Mouse (Mus musculus) liver, embryonic 13.5 days (tissue): ENCODE data around the gene Lce3f. TPM values are rescaled to one million over a fixed set of nuclear protein-coding genes. Genes with fewer than 3 reads are reported as not detected.

Experiments used
- ATAC-seq: fragments of 200-750 bp; cut with Nextera tagmentation; 2 replicates; pipeline ENCODE4 v1.8.0; 2017; ENCODE audit warnings: low read depth, mild to moderate bottlenecking, moderate number of reproducible peaks, moderate library complexity
- DNase-seq: peaks from one replicate; pipeline ENCODE4 v3.0.0; 2022
- H3K27ac ChIP-seq: fragments of 300-500 bp; sonication (generic); 2 replicates; pipeline ENCODE4 v1.5.1; 2015; ENCODE audit warnings: moderate library complexity, mild to moderate bottlenecking, inconsistent platforms
- H3K27me3 ChIP-seq: fragments of 300-500 bp; sonication (generic); 2 replicates; pipeline ENCODE4 v1.6.1; 2015; ENCODE audit warnings: mild to moderate bottlenecking, inconsistent platforms
- H3K36me3 ChIP-seq: fragments of 300-500 bp; sonication (generic); 2 replicates; pipeline ENCODE4 v1.6.1; 2015; ENCODE audit warnings: mild to moderate bottlenecking, inconsistent platforms
- H3K4me1 ChIP-seq: fragments of 300-500 bp; sonication (generic); replicated peaks from 2 replicates; pipeline ENCODE4 v1.6.1; 2015; ENCODE audit warnings: inconsistent platforms
- H3K4me2 ChIP-seq: fragments of 300-500 bp; sonication (generic); 2 replicates; pipeline ENCODE4 v1.6.1; 2015; ENCODE audit warnings: inconsistent platforms, mild to moderate bottlenecking, moderate library complexity
- H3K4me3 ChIP-seq: fragments of 300-500 bp; sonication (generic); replicated peaks from 2 replicates; pipeline ENCODE4 v1.5.1; 2015; ENCODE audit warnings: mild to moderate bottlenecking, inconsistent platforms
- H3K9ac ChIP-seq: fragments of 300-500 bp; sonication (generic); 2 replicates; pipeline ENCODE4 v1.6.1; 2015; ENCODE audit warnings: mild to moderate bottlenecking, inconsistent platforms
- H3K9me3 ChIP-seq: fragments of 300-500 bp; sonication (generic); replicated peaks from 2 replicates; pipeline ENCODE4 v1.6.1; 2016; ENCODE audit warnings: inconsistent platforms
- WGBS: fragments of 180-500 bp; shearing (Covaris S2); methylation state at CpG from one replicate; pipeline ENCODE4 v1.1.7; 2015; ENCODE audit not compliant: insufficient replicate concordance; 5-methylcytosine and 5-hydroxymethylcytosine counted together
- polyA plus RNA-seq: library from polyadenylated mRNA; unstranded; fragments of >200 nt; fragmentation: Nextera tagmentation; extraction: Ambion mirVana; gene quantifications from 2 replicates; pipeline ENCODE4 v1.2.1, GENCODE M21; 2015

Gene Lce3f
- polyA plus RNA-seq, result not detected in 2 replicates

- ATAC-seq (no peak), DNase-seq (no peak)
- no peaks in the 10 kb centered on the region for H3K36me3 ChIP-seq
- H3K4me2 ChIP-seq, result no peak within 1 kb of the TSS
- no peak within 1 kb of the TSS for H3K27ac ChIP-seq
- H3K4me3 ChIP-seq, result no peak within 1 kb of the TSS
- no peaks in the 10 kb centered on the region for H3K9me3 ChIP-seq
- no peaks in the 10 kb centered on the region for H3K4me1 ChIP-seq
- no peak within 1 kb of the TSS for H3K9ac ChIP-seq
- H3K27me3 ChIP-seq, result no peaks in the 10 kb centered on the region
These were observed at the start of gene Lce3f for GRCm38 (mm10) chr3:92991926-92992325. Gene Lce3f (plus strand): TSS chr3:92992226.

GRCm38 (mm10) chr3:92944186-92944585 is 47.8 kb upstream of the Lce3f start, which contains the start of gene Lce3c:
Gene Lce3c (plus strand): TSS chr3:92944486.
- no peak for DNase-seq
- Histone ChIP-seq H3K27me3 (no peaks in the 10 kb centered on the region), H3K4me2 (no peak within 1 kb of the TSS), H3K4me3 (no peak within 1 kb of the TSS), H3K9me3 (no peaks in the 10 kb centered on the region), H3K27ac (no peak within 1 kb of the TSS), H3K9ac (no peak within 1 kb of the TSS), H3K4me1 (no peaks in the 10 kb centered on the region), H3K36me3 (no peaks in the 10 kb centered on the region)
- WGBS, result 42% methylated on average over 1 of the region's 1 CpGs
- ATAC-seq, result no peak

- ATAC-seq (no peak), DNase-seq (no peak)
- no peaks in the 10 kb centered on the region for H3K9me3 ChIP-seq
- H3K4me1 ChIP-seq, result no peaks in the 10 kb centered on the region
- no peak within 1 kb of the TSS for H3K4me3 ChIP-seq
- WGBS, result 81% methylated on average over 1 of the region's 1 CpGs
- H3K27me3 ChIP-seq, result no peaks in the 10 kb centered on the region
- no peak within 1 kb of the TSS for H3K4me2 ChIP-seq
- H3K36me3 ChIP-seq, result no peaks in the 10 kb centered on the region
- no peak within 1 kb of the TSS for H3K27ac ChIP-seq
- no peak within 1 kb of the TSS for H3K9ac ChIP-seq
These were observed 34.9 kb upstream of the Lce3f start, which contains the start of gene Lce3d for GRCm38 (mm10) chr3:92957090-92957489. Gene Lce3d (plus strand): TSS chr3:92957390.

GRCm38 (mm10) chr3:92966761-92967160 is 25.3 kb upstream of the Lce3f start, which contains the start of gene Lce3e:
Gene Lce3e (plus strand): TSS chr3:92967061.
- DNase-seq (no peak), ATAC-seq (no peak)
- H3K9me3 ChIP-seq, result no peaks in the 10 kb centered on the region
- H3K4me1 ChIP-seq, result no peaks in the 10 kb centered on the region
- H3K4me3 ChIP-seq, result no peak within 1 kb of the TSS
- no peak within 1 kb of the TSS for H3K27ac ChIP-seq
- H3K36me3 ChIP-seq, result no peaks in the 10 kb centered on the region
- WGBS, result 69% methylated on average over 2 of the region's 2 CpGs
- no peak within 1 kb of the TSS for H3K9ac ChIP-seq
- H3K27me3 ChIP-seq, result no peaks in the 10 kb centered on the region
- H3K4me2 ChIP-seq, result no peak within 1 kb of the TSS

- Histone ChIP-seq H3K9ac (no peak overlapping the region), H3K36me3 (no peaks in the 10 kb centered on the region), H3K27ac (no peak overlapping the region), H3K27me3 (no peaks in the 10 kb centered on the region), H3K4me1 (no peaks in the 10 kb centered on the region), H3K4me3 (no peak overlapping the region), H3K4me2 (no peak overlapping the region), H3K9me3 (no peaks in the 10 kb centered on the region)
- DNase-seq (no peak), ATAC-seq (no peak)
- WGBS, result 69% methylated on average over 2 of the region's 2 CpGs
These were observed 13.5 kb upstream of the Lce3f start for GRCm38 (mm10) chr3:92978484-92978883.

GRCm38 (mm10) chr3:92998691-92999090 is 6.7 kb downstream of the Lce3f start:
- H3K9ac ChIP-seq, result no peak overlapping the region
- H3K27me3 ChIP-seq, result no peaks in the 10 kb centered on the region
- no peak overlapping the region for H3K4me3 ChIP-seq
- H3K27ac ChIP-seq, result no peak overlapping the region
- no peak overlapping the region for H3K4me2 ChIP-seq
- no peaks in the 10 kb centered on the region for H3K4me1 ChIP-seq
- DNase-seq (no peak), ATAC-seq (no peak)
- no peaks in the 10 kb centered on the region for H3K9me3 ChIP-seq
- WGBS, result 5% methylated on average over 7 of the region's 7 CpGs
- H3K36me3 ChIP-seq, result no peaks in the 10 kb centered on the region

- Histone ChIP-seq H3K27me3 (no peaks in the 10 kb centered on the region), H3K4me3 (no peak overlapping the region), H3K9ac (no peak overlapping the region), H3K36me3 (no peaks in the 10 kb centered on the region), H3K4me1 (no peaks in the 10 kb centered on the region), H3K9me3 (no peaks in the 10 kb centered on the region), H3K27ac (no peak overlapping the region), H3K4me2 (no peak overlapping the region)
- DNase-seq (no peak), ATAC-seq (no peak)
- 57% methylated on average over 3 of the region's 3 CpGs for WGBS
These were observed 8.6 kb downstream of the Lce3f start for GRCm38 (mm10) chr3:93000621-93001020.

- no peaks in the 10 kb centered on the region for H3K27me3 ChIP-seq
- H3K9ac ChIP-seq, result no peak overlapping the region
- H3K27ac ChIP-seq, result no peak overlapping the region
- WGBS, result 52% methylated on average over 4 of the region's 4 CpGs
- no peak overlapping the region for H3K4me2 ChIP-seq
- no peaks in the 10 kb centered on the region for H3K9me3 ChIP-seq
- ATAC-seq (no peak), DNase-seq (no peak)
- no peaks in the 10 kb centered on the region for H3K4me1 ChIP-seq
- H3K36me3 ChIP-seq, result no peaks in the 10 kb centered on the region
- no peak overlapping the region for H3K4me3 ChIP-seq
These were observed 10.8 kb downstream of the Lce3f start for GRCm38 (mm10) chr3:93002843-93003242.

- 2% methylated on average over 24 of the region's 24 CpGs for WGBS
- Histone ChIP-seq H3K36me3 (no peaks in the 10 kb centered on the region), H3K9me3 (no peaks in the 10 kb centered on the region), H3K27ac (no peak overlapping the region), H3K4me2 (peak overlapping the region; percentile 53), H3K4me3 (peak overlapping the region; percentile 36), H3K4me1 (no peaks in the 10 kb centered on the region), H3K9ac (no peak overlapping the region), H3K27me3 (peaks cover 18% of the 10 kb centered on the region)
- DNase-seq, result no peak
- ATAC-seq, result no peak
These were observed 22.4 kb downstream of the Lce3f start for GRCm38 (mm10) chr3:93014378-93014801.

- Histone ChIP-seq H3K4me2 (peak overlapping the region; percentile 53), H3K9me3 (no peaks in the 10 kb centered on the region), H3K4me1 (no peaks in the 10 kb centered on the region), H3K9ac (no peak overlapping the region), H3K27ac (no peak overlapping the region), H3K4me3 (peak overlapping the region; percentile 36), H3K36me3 (no peaks in the 10 kb centered on the region), H3K27me3 (peaks cover 18% of the 10 kb centered on the region)
- ATAC-seq (no peak), DNase-seq (no peak)
- 33% methylated on average over 5 of the region's 5 CpGs for WGBS
These were observed 22.8 kb downstream of the Lce3f start for GRCm38 (mm10) chr3:93014871-93015270.

GRCm38 (mm10) chr3:93015460-93016104 is 23.6 kb downstream of the Lce3f start, which contains the start of gene Crct1:
Gene Crct1 (minus strand): TSS chr3:93015687.
- DNase-seq, result no peak
- no peaks in the 10 kb centered on the region for H3K4me1 ChIP-seq
- H3K27me3 ChIP-seq, result peaks cover 18% of the 10 kb centered on the region
- no peak within 1 kb of the TSS for H3K27ac ChIP-seq
- H3K4me3 ChIP-seq, result peak within 1 kb of the TSS; percentile 36
- ATAC-seq, result no peak
- H3K36me3 ChIP-seq, result no peaks in the 10 kb centered on the region
- WGBS, result 38% methylated on average over 4 of the region's 4 CpGs
- H3K4me2 ChIP-seq, result peak within 1 kb of the TSS; percentile 53
- H3K9ac ChIP-seq, result no peak within 1 kb of the TSS
- no peaks in the 10 kb centered on the region for H3K9me3 ChIP-seq

- Histone ChIP-seq H3K4me2 (no peak within 1 kb of the TSS), H3K9me3 (no peaks in the 10 kb centered on the region), H3K36me3 (no peaks in the 10 kb centered on the region), H3K4me1 (no peaks in the 10 kb centered on the region), H3K9ac (no peak within 1 kb of the TSS), H3K4me3 (no peak within 1 kb of the TSS), H3K27ac (no peak within 1 kb of the TSS), H3K27me3 (peaks cover 15% of the 10 kb centered on the region)
- no peak for DNase-seq
- 76% methylated on average over 2 of the region's 2 CpGs for WGBS
- ATAC-seq, result no peak
These were observed 26.9 kb downstream of the Lce3f start, which contains the start of gene Lce1m for GRCm38 (mm10) chr3:93018960-93019359. Gene Lce1m (minus strand): TSS chr3:93019060.
